Mouse (Mus musculus) adrenal gland, adult 2 months (tissue): ENCODE measurements around the gene Apopt1. TPM values are rescaled to one million over a fixed set of nuclear protein-coding genes. Genes with fewer than 3 reads are reported as not detected.
"Not testable (repeated sequence)": the region's sequence is repeated elsewhere in the genome, so short reads cannot be mapped to it uniquely, and the experiment has no call there.

Experiments used
- DNase-seq: peaks from one replicate; pipeline ENCODE4 v3.0.0; 2021
- polyA plus RNA-seq: library from polyadenylated mRNA; depleted of rRNA; stranded (reverse); fragments of >200 nt; gene quantifications from 2 replicates; pipeline ENCODE4 v1.2.3, GENCODE M21; 2012
- total RNA-seq, 2 experiments: library from RNA; stranded (reverse); gene quantifications; 2 replicates each; pipeline ENCODE4 v1.2.3; 2021

Gene Apopt1
- total and polyA plus RNA-seq, 3 experiments, result 67.7 to 279 (median 70.0) TPM

GRCm38 (mm10) chr12:111705186-111705973 is 7.7 kb upstream of the Apopt1 start:
- peak; percentile 83 for DNase-seq

GRCm38 (mm10) chr12:111708181-111708580 is 4.9 kb upstream of the Apopt1 start:
- no peak for DNase-seq

GRCm38 (mm10) chr12:111710091-111710490 is 3.0 kb upstream of the Apopt1 start:
- no peak for DNase-seq

GRCm38 (mm10) chr12:111712476-111712875 is 585 bp upstream of the Apopt1 start:
- DNase-seq, result peak; percentile 49

DNA sequence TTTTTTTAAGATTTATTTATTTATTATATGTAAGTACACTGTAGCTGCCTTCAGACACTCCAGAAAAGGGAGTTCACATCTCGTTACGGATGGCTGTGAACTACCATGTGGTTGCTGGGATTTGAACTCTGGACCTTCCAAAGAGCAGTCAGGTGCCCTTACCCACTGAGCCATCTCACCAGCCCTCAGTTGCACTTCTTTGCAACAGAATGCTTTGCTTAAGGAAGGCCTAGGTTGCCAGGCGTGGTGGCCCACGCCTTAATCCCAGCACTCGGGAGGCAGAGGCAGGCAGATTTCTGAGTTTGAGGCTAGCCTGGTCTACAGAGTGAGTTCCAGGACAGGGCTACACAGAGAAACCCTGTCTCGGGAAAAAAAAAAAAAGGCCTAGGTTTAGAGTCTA is 819 bp downstream of the Apopt1 start:
- DNase-seq, result not testable (repeated sequence)

GRCm38 (mm10) chr12:111716505-111716904 is 3.4 kb downstream of the Apopt1 start:
- DNase-seq, result no peak

GRCm38 (mm10) chr12:111718656-111719055 is 5.6 kb downstream of the Apopt1 start:
- DNase-seq, result no peak

DNA sequence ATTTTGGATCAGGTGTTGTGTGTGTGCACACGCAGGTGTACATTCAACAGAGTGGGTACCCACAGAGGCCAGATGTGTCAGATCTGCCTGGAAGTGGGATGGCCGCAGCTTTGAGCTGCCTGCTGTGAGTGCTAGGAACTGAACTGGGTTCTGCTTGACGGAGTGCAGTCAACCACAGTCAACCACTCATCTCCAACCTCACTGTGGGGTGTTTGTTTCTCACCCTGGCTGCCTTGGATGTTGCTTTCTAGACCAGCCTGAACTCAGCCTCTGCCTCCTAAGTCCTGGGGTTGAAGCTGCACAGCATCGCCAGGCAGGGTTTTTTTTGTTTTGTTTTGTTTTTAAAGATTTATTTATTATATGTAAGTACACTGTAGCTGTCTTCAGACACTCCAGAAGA is 7.2 kb downstream of the Apopt1 start:
- DNase-seq, result no peak

DNA sequence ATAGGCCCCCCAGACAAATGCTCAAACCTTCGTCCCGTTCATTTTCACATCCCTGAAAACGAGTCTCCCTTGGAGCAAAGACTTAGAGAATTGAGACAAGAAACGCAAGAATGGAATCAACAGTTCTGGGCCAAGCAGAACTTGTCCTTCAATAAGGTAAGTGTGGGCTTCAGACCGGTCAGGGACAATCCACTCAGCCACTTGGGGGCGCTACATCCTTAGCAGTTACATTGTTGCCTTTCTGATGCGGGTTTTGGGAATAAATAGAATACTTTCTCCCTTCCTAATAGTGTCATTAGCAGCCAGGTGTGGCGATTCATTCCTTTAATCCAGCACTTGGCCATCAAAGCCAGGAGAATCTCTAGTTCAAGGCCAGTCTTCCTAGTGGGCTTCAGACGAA is 9.6 kb downstream of the Apopt1 start:
- no peak for DNase-seq

- no peak for DNase-seq
Measured at GRCm38 (mm10) chr12:111724638-111725337, 11.7 kb downstream of the Apopt1 start.

DNA sequence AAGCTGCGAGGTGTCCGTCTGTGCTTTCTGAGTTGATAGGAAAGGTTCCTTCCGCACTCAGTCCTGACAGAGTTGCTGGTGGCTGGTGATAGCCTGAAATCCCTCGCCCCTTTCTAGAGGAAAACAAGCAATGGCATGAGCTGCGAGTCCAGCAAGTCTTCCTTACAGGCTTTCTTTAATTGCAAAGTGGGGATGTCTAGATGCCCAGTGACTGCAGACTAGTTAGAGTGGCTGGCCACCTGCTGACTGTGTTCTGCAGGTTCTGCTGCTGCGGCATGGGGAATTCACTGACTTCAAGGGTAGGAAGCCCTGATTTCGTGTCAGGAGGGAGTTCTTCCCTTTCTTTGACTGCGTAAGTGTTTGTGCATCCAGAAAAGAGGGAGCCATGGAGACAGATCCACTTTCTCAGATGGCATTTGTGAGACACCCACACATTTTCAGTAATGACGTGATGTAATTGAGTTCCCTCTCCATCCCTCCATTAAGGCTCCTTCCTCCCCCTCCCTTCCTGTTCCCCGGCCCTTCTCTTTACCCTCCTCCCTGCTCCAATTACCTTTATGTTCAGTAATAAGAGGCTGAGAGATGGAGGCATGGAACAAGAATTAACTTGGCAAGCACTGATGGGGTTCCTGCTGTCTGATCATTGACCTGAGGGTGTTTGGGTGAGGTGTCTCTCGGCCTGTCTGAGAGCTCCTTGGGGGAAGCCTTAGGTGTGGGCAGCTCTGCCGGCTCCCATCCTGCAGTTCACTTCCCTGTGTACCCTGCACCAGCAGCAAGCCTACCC is 12.5 kb downstream of the Apopt1 start:
- DNase-seq, result no peak

GRCm38 (mm10) chr12:111726122-111726463 is 13.0 kb downstream of the Apopt1 start:
- no peak for DNase-seq

GRCm38 (mm10) chr12:111727956-111728355 is 14.9 kb downstream of the Apopt1 start:
- DNase-seq, result no peak

- peak; percentile 91 for DNase-seq
Measured at GRCm38 (mm10) chr12:111731822-111732807, 19.1 kb downstream of the Apopt1 start.

DNA sequence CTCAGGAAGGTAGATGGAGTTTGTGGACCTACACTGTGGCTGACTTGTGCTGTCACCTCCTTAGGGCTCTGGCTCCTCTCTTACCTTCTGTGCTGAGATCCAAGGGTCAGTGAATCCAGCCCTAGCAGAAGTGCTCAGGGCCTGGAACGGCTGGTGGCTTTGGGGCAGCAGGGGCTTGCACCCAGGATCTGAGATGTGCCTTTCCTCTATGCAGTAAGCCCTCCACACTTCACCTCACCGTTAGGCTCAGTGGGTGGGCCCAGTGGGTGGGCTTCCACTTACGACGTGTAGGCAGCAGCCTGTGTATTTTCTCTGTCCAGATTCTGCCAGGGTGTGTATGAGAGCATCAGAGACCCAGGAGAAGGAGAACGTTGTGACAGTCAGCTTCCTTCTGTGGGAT is 19.9 kb downstream of the Apopt1 start:
- DNase-seq, result no peak

DNA sequence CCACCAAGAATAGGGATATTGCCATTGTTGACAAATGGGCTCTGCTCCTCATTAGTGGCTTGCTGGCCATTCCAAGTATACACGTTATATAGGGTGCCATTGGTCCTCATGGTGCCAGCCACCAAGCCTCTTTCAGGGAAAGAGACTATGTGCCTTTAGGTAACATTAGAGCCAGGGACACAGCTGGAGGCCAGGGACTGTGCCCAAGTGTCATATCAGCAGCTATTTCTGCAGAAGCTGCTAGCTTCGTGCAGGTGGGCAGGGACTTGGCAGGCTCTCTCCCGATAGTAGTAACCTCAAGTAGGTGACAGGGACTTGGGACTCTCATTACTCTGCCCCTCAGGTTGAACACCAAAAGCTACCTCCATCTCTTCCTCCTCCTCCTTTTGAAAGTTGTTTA is 21.9 kb downstream of the Apopt1 start:
- DNase-seq, result no peak

- not testable (repeated sequence) for DNase-seq
Measured at GRCm38 (mm10) chr12:111736676-111737075, 23.6 kb downstream of the Apopt1 start.

- DNase-seq, result no peak
Measured at GRCm38 (mm10) chr12:111737370-111737769, 24.3 kb downstream of the Apopt1 start.

DNA sequence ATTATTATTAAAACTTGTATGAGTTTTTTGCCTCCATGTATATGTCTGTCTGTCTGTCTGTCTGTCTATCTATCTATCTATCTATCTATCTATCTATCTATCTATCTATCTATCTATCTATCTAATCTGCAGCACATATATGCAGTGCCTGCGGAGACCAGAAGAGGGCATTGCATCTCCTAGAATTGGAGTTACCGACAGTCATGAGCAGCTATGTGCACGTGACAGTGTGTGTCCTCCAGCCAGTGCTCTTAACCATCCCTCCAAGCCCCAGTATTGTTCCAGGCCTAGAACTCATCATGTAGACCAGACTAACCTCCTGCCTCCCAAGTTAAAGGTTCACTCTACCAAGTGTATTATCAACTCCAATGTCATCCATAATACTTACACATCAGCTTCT is 25.7 kb downstream of the Apopt1 start:
- DNase-seq, result peak; percentile 71

DNA sequence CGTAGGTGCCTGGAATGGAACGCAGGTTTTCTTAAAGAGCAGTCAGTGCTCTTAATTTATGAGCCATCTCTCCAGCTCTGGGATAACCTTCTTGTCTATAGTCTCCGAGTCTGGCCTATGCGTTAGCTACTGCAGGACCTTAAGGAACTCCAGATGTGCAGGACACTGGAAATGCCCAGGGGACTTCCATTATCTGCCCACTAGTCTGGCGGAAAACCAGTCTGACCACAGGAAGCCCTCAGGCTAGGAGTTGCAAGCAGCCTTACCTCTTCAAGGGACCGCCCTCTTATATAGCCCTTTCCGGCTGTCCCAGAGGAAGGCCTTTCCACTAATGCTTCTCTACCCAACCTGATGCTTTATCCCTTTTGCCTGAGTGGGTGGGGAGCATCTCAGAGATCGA is 28.3 kb downstream of the Apopt1 start:
- DNase-seq, result no peak

DNA sequence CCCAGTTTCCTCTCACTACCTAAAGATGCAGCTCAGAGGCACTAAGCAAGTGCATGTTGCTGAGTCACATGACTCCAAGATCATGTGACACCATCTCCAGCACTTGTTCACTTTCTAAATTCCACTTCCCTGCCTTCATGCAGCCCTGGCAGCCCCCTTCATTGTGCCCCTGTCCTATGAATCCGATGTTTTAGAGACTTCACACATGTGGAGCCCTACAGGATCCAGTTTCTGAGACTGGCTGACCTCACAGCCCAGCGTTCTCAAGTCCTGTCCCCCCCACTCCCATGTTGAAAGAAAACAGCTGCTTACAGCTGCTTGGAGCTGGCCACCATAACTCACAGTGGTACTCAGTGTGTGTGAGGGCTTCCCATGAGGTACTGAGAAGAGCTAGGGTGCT is 30.4 kb downstream of the Apopt1 start:
- DNase-seq, result no peak

DNA sequence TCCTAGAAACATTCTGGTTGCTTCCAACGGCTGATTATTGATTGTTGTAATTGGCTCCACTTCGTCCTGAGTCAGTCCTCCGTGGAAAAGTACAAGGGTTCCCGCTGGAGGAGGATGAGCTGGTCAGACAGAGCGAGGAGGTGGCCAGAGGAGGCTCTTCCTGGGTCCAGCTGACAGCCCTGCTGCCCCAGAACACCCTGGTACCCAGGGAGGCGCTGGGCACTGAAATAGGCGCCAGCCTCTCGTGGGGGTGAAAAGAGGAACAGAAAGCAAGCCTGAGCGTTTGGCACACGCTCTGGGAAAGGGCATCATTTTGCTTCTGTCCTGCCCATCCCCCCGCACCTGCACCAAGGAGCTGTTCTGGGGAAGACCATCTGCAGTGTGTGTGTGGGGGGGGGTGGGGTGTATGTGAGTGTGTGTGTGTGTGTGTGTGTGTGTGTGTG is 30.9 kb downstream of the Apopt1 start:
- no peak for DNase-seq
